Mouse (Mus musculus) olfactory bulb, adult 2 months (tissue): ENCODE measurements at regions not wholly inside any gene's neighbourhood (a gene's known extent, or its start where the extent isn't known, plus 50 kb on each side); places are given as distances from the start of the nearest gene placed in this dataset.

Experiments used
- CTCF ChIP-seq: fragments of 200-500 bp; IDR thresholded peaks from 2 replicates; pipeline ENCODE4 v1.5.1; 2012; ENCODE audit warnings: low read depth, mild to moderate bottlenecking, low read length, moderate library complexity; ENCODE audit not compliant: insufficient read depth
- POLR2A ChIP-seq: fragments of 200-500 bp; IDR thresholded peaks from 2 replicates; pipeline ENCODE4 v1.6.1; 2012; ENCODE audit warnings: mild to moderate bottlenecking, low read depth, low read length, moderate library complexity; ENCODE audit not compliant: insufficient read depth

DNA sequence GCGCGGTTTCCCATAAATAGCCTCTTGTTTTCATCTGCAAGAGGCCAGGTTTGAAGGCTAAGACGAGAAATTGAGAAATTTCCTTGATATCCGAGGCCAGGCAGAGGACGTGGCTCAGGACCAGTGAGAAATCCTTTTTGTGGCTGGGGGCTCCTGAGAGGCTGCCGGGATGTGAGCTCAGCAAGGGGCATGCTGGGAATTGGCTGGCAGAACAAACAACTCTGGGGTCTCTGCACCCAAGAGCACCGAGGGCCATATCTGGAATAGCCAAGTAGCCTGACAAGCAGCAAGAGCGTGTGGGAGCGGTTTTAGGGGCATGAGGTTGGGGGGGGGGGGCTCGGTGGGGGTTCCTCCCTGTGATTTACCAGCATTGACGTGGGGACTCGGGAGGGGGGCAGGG is 462.5 kb downstream of the Ccdc171 start:
- TF ChIP-seq POLR2A, result no peak
- TF ChIP-seq CTCF, result no peak
